Mouse (Mus musculus) Muller cell, postnatal 12 days (primary cell): ENCODE measurements around the gene Fbxo47.

Experiments used
- DNase-seq: peaks from one replicate; pipeline ENCODE4 v3.0.0-alpha.2; 2015; ENCODE audit errors: inconsistent ontology term

Gene Fbxo47

DNA sequence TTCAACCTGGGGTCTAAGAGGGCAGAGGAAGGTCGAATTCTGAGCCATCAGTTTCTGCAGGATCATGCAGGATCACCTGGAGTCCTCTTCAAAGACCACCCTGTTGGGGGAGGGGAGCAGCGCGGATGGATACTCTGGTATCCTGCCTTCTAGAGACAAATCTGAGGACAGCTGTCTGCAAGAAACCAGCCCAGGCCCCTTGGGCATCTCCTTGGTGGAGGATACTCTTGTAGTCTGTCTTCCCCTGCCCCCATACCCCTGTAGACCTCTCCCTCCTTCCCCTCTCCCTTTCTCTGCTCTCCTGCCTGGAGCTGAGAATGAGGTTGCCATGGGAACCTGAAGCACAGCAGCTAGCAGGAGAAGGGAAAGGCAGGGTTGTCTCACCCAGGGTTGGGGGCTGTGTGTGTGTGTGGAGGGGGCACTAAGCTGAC lies 71.4 kb downstream of the Fbxo47 start:
- peak; percentile 35 for DNase-seq

DNA sequence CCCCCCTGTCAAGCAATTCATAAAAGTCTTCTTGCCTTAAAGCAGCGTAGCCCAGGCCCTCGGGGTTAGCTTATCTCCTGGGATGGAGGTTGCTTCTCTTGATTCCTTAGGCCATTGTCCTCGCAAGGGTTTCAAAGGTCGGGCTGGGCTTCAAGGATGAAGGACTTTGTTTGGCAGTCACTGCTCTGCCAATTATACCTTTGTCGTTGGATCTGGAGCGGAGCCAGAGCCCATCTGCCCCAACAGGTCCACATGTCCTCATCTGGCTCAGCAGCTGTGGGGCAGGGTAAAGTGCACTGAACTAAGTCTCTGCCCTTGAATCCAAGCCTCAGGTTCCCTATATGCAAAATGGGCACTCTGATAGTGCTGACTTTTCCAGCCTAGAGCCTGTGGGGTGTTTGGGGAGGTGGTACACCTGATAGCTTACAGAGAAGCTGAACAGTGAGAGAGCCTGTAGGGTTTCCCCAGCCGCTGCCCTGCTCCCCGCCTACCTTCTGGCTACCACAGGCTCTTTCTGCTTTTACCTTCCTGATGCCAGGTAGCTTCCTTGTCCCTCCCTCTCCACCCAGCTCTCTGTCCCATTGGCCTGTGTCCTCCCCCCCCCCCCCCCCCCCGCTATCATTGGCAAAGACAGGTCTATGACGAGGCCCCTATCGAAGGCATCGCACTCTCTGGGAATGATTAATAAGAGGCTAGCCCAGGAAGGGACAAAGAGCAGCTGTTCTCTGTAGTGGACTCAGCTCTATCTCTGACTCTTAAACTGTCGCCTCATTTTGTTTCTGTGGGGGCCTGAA lies 72.2 kb downstream of the Fbxo47 start:
- DNase-seq = no peak

DNA sequence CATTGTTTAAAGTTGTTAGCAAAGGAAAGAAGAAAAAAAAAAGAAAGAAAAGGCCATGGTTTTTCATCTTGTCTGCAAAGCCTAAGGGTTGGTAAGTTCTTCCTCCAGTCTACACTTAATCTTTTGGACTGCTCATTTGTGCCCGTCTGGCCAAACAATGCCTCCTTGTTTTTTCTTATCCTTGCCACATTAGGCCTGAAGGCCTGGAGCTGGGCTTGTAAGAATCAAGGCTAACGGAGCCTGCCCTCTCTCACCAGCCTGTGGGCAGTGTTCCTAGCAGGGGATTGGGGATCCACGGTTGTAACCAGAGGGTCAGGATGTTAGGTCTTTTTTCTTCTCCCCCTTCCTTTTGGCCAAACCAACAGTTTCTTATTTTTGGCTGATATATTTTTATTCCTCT lies 73.0 kb downstream of the Fbxo47 start:
- peak; percentile 44 for DNase-seq

DNA sequence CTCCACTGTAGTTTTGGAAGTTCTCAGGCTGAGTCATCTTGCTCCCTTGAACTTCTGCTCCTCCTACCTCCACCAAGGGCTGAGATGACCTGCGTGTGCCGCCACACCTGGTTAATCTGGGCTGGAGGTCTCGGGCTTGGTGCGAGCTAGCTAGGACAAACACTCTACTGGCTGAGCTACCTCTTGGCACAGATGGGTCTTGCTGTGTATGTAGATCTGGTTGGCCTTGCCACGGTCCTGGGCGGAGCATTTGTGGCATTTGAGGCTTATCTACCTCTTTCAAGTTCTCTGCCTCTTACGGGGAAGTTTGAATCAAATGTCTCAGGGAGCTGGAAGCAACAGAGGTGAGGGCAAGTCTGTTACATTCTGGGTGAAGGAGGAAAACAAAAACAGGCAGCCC lies 73.6 kb downstream of the Fbxo47 start:
- DNase-seq = no peak

DNA sequence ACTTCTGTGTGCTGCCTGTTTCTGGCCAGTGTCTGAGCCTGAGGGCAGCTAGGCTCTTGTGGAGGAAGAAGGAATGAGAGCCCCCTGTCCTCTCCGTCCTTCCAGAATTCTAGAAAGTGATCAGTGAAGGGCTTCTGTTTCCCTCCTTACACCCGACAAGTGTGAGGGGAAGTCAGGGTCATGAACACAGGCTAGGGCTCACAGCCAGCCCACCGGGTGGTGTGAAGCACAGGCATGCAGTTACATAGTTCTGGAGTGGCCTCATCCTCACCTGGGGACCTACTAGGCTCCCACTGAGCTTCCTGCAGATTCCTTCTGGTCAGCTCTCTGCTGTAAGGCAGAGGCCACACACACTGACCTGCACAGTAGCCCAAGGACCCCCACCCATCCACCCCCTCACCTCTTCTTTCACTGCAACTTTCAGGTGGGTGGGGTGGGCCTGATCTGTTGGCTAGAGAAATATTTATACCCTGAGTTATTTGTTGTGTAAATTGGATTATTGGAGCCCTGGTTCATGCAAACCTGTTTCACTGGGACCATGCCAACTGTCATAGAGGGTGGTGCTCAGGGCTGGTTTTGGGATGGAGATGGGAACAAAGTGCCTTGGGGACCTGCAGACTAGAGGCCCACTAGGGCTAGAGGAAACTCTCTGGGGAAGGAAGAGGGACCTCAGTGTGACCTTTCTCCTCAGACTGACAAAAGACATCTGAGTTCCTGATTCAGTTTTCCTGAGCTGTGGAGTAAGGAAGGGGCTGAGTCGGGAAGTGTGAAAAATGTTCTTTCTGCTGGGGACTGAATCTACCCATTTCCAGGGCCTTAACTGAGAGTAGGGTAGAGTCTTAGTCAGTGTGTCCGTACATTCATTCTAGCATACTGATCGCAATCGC lies 74.5 kb downstream of the Fbxo47 start:
- DNase-seq = peak; percentile 66

DNA sequence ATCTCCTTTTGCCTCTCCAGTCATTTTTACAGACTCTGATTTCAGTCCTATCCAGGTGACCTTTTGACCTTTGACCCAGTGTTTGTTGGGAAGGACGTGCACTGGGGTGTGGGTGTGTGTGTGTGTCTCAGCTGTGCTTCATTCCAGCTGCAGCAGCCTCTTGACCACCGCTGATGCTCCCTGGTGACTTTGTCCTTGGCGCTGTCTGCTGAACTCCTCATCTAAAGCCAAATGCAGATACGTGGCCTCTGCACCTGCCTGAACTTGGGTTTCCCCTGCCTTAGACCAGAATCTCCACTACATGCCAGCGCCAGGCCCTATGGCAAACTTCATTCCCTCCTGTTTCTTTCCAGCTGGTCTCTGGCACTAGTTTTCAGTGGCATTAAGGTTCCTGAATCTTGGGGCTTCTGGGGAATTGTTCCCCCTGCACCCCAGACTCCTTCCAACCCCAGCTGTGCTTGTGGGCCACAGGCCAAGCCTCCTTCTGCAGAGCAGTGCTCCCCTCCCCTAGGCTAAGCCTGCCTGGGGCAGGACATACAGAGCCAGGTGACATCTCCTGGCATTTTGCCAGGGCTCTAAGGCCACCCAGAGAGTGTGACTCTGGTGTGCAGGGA lies 75.2 kb downstream of the Fbxo47 start:
- peak; percentile 51 for DNase-seq

DNA sequence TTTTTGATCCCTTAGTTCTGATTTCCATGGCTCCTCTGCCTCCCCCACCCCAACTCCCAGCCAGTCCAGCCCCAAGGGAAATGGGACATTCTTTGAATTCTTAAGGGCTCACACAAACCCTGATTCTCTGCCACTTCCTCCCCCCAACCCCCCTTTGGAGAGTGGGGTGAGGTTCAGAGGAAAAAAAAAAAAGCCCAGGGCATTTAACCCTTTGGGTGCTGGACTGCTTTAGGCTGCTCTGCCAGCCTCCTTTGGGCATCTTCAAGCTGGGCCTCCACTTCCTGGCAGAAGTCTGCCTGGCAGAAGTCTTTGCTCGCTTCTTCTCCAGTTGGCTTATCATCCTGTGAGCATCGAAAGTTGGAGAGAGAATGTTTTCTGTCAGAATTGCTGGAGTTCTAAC lies 75.9 kb downstream of the Fbxo47 start:
- DNase-seq = peak; percentile 99

DNA sequence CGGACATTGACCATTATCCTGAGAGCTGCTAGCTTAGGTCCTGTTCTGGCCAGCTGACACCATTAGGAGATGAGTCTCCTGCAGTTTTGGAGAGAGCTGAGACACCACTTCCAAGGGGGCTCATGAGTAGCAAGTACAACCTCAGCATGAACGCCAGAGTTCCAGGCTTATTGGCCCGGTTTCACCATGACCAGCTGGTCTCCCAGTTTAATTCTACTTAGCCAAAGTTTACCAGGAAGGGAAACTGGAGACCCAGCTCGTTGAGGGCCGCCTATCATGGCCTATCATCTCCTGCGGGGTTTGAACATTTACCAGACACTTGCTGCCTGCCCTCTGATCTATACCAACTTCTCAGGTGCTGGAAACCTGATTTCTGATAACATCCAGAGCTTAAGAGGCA lies 76.3 kb downstream of the Fbxo47 start:
- peak; percentile 33 for DNase-seq

DNA sequence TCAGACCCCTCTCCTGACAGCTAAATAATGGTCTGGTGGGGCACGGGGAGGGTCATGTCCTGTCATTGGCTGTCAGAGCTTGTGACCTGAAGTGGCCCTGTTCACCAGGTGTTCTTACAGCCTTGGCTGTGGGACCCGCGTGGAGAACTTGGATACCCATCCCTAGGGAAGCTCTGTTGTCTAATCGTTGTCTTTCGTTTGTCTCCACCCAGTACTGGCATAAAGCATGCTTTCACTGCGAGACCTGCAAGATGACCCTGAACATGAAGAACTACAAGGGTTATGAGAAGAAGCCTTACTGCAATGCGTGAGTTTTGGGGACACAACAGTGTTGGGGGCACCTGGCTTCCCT lies 77.4 kb downstream of the Fbxo47 start:
- no peak for DNase-seq

DNA sequence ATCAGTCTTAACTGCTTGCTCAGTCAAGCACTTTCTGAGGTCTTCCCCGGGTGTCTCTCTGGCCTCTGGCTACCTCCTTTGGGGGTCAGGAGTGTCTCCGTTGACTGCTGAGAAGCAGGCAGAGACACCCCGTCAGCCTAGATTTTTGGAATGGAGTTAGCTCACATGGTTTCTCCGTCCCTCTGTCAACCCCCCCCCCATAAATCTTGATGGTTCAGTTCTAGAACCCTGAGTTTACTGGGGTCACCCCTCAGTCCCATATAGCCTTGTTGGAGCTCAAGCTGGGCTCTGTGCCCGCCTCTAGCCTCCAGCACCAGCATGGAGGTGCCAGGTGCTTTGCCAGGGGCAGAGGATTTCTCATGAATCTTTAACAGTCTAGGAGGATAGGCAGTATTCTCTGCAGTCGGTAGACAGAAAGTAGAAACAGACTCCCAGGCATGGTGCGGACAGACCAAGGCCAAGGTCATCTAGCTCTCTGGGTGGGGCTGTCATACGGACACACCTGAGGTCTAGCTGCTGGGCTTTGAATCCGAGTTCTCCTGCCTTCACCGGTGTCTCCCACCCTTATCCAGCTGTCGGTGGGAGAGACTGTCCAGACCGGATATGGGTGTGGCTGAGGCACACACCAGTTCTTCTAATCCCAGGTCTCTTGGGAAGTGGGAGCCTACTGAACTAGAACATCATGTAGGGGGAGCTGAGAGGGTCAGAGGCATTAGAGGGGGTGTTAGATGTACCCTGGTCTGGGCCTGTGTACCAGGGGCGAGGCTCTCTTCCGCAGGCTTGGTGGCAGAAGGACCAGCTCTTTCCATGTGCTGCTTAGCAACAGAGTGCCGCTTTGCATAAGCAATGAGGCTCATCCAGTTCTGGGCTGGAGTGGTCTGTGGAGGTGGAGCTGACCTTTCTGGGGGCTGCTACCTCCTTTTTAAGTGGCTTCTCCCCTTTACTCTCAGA lies 78.0 kb downstream of the Fbxo47 start:
- DNase-seq = no peak

DNA sequence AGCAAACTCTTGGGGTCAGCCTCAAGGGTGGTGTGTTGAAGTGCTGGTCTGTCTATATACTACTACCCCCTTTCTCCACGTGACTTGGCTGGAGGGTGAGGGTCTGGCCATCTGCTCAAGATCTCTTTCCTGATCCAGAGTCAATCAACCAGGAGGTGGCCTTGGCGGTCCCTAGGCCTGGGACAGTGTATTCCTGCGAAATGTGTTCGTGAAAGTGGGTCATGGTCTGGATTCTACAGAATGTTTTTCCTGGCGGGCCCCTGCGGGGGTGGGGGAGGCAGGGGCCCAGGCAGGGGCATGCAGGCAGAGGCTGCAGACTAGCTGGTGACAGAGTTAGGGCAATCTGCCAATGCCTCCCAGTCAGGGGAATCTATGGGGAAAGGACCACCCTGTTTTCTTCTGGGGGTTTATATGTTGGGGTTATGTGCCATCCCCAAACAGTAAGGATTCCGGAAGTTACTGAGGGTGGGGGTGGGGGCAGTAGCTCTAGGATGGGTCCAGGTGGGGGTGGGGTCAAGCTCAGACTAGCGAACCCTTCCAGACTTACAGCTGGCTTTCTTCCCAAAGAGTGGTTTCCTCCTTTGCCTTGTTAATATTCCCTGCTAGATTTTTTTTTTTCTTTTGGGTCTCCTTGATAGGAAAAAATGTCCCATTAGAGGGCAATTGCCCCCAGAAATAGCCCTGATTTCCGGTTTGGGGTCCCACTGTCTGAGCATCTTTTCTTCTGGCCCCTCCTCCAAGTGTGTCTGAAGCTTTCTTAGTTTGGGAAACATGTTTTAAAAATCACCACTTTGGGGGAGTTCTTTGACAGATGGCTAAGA lies 78.9 kb downstream of the Fbxo47 start:
- DNase-seq = peak; percentile 91

DNA sequence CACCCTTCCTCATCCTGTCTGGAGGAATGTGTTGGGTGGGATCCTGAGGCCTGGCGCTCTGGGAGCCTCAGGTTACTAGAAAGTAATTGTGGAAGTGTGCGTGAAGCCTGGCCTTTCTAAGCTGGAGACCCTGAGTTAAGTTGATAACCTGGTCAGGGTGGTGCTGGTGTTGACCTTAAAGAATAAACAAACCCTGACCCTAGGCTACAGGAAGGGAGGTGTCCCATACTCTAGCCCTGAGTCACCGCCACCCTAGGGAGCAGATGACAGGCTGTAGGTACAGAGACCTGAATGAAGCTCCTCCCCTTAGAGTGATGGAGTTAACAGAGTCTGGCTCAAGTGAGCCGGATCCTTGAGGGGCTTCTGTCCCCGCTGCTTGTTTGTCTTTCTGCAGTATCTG lies 80.1 kb downstream of the Fbxo47 start:
- DNase-seq = no peak
